Mouse (Mus musculus): Measurements from ENCODE around the gene Arhgef38. TPM values are rescaled to one million over a fixed set of nuclear protein-coding genes. Genes with fewer than 3 reads are reported as not detected.

Gene Arhgef38
- polyA plus RNA-seq, 1 experiment from 2014 or later, result not detected

DNA sequence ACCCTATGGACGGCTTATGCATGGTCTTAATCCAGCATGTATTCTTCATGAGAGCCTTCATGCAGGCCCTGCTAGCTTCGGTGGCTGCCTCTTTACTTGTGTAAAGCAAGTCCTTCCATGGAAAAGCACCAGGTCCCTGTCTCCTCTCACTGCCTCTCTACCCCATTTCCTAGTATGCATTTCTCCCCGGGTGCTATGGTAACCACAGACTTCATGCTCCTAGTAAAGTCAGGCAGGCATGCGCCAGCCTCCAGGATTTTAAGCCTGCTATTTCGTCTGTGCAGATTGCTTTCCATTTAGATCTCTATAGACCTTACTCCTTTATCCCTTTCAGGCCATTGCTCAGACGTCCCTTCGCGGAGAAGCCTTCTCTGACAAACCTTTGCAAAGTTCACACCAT lies 80.1 kb downstream of the Arhgef38 start:
- no peak for DNase-seq (ENCODE audit: low spot score)
- 88% methylated on average over 8 of the region's 8 CpGs for WGBS
- no peaks in the 10 kb centered on the region for H3K27me3 ChIP-seq (ENCODE audit: low read depth, poor library complexity, severe bottlenecking)

DNA sequence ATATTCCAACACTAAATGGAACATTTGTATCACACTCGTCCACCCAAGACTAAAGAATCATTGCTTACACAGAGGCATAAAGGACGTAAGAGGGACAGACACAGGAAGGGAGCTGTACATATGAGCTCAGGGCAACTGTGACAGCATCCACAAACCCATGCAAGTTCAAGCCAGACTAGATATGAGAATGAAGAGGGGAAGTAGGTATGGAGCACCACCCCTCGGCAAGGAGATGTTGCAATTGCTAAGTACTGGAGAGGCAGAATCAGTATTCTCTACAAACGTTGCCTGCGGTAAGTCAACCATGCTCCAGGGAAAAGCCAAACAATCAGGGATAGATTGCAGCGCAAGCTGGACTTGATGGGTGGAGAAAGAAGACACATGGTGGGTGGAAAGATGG lies 81.1 kb downstream of the Arhgef38 start:
- Histone ChIP-seq H3K9me3 (replicated peaks) (no peaks in the 10 kb centered on the region), H3K4me1 (no peaks in the 10 kb centered on the region), H3K4me3 (no peak overlapping the region), H3K36me3 (no peaks in the 10 kb centered on the region), H3K27ac (no peak overlapping the region), H3K27me3 (ENCODE audit: low read depth, poor library complexity, severe bottlenecking) (no peaks in the 10 kb centered on the region)
- DNase-seq (ENCODE audit: low spot score), result no peak
- WGBS, result 88% methylated on average over 6 of the region's 6 CpGs

More for the DNA sequence above, 80.1 kb downstream of the Arhgef38 start:
- Histone ChIP-seq H3K9me3 (replicated peaks) (no peaks in the 10 kb centered on the region), H3K4me1 (no peaks in the 10 kb centered on the region), H3K4me3 (no peak overlapping the region), H3K27ac (no peak overlapping the region), H3K36me3 (no peaks in the 10 kb centered on the region)

DNA sequence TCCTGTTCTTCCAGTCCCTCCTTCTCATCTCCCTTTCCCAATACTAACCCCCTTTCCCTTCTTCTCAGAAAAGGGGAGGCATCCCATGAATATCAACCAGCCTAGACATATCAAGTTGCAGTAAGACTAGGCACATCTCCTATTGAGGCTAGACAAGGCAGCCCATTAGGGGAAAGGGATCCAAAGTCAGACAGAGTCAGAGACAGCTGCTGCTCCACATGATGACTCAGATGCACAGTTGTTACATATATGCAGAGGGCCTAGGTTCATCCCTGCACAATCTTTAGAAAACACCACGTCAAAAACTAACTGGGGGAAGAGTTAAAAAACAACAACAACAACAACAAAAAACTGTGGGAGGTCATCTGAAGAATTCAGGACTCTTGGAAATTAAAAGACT lies 81.9 kb downstream of the Arhgef38 start:
- Histone ChIP-seq H3K4me1 (no peaks in the 10 kb centered on the region), H3K27me3 (ENCODE audit: low read depth, poor library complexity, severe bottlenecking) (no peaks in the 10 kb centered on the region), H3K36me3 (no peaks in the 10 kb centered on the region), H3K9me3 (replicated peaks) (no peaks in the 10 kb centered on the region), H3K27ac (no peak overlapping the region), H3K4me3 (no peak overlapping the region)
- WGBS, result 51% methylated on average over 1 of the region's 1 CpGs
- no peak for DNase-seq (ENCODE audit: low spot score)

DNA sequence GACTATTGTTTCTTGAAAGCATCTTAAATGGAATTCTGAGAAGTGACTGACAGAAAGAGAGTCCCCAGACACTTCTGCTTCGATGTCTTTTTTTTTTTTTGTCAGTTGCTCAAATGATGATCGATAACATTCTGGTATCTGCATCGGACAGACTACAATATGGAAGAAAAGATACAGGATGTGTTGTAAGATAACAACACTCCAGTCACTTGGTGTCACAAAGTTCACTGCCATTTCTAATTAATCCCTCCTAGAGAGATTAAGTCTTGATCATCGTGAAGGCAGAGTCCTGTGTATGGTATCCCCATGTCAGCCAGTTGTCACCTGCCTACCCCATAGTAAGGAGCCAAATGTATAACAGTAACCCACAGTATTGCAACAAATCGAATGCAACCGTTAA lies 83.1 kb downstream of the Arhgef38 start:
- no peak overlapping the region for H3K27ac ChIP-seq
- H3K36me3 ChIP-seq, result no peaks in the 10 kb centered on the region
- no peak overlapping the region for H3K4me3 ChIP-seq
- H3K27me3 ChIP-seq (ENCODE audit: low read depth, poor library complexity, severe bottlenecking), result no peaks in the 10 kb centered on the region
- no peak for DNase-seq (ENCODE audit: low spot score)
- H3K4me1 ChIP-seq, result no peaks in the 10 kb centered on the region
- WGBS, result 90% methylated on average over 6 of the region's 6 CpGs
- no peaks in the 10 kb centered on the region for H3K9me3 ChIP-seq (replicated peaks)

DNA sequence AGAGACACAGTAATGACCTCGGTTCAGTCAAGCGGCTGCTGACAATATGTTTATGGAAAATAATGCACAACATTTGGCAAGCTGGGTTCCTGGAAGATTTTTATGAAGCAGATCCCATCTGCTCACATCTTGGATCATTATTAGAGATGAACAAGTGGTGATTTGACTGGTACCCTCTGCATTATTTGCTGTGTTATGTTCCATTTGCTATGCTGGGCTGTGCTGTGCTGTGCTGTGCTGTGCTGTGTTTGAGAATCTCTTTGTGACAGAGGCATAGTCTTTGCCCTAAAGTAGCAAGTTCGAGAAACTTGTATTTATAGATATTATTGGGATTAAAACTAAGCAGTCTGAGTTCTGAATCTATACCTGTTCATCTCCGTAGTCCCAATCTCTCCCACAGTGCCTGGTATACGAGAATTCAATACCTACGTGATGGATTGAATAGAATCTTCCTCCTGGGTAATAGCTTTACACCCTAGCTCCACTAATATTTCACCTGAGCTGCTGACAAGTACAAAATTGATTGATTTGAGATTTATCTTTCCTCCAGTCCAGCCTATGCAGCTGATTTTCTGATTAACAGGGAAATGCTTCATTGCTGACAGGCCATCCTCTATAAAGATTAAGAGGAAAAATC lies 90.1 kb downstream of the Arhgef38 start:
- no peak overlapping the region for H3K4me3 ChIP-seq
- no peak for DNase-seq (ENCODE audit: low spot score)
- WGBS, result 88% methylated on average over 6 of the region's 6 CpGs
- H3K9me3 ChIP-seq (replicated peaks), result no peaks in the 10 kb centered on the region
- no peaks in the 10 kb centered on the region for H3K4me1 ChIP-seq
- H3K36me3 ChIP-seq, result no peaks in the 10 kb centered on the region
- no peaks in the 10 kb centered on the region for H3K27me3 ChIP-seq (ENCODE audit: low read depth, poor library complexity, severe bottlenecking)
- no peak overlapping the region for H3K27ac ChIP-seq

DNA sequence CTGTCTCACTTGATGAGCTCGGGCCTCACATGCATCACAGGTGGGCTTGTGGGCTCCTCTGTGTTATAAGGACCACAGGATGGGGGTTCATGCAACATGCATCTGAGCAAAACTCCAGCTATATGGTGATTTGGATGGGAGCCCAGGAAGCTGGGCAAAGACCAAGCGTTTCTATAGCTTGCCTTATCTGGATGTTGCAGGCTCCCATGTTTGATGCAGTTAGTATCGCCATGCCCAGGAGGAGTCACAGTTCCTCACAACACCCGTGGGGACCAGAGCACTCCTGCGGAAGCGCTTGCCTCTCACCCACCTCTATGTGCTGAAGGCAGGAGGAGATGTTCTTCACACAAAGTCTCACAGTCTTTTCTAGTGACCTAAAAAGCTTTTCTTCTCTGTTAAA lies 92.9 kb downstream of the Arhgef38 start:
- Histone ChIP-seq H3K9me3 (replicated peaks) (no peaks in the 10 kb centered on the region), H3K4me1 (no peaks in the 10 kb centered on the region), H3K27ac (no peak overlapping the region), H3K27me3 (ENCODE audit: low read depth, poor library complexity, severe bottlenecking) (no peaks in the 10 kb centered on the region), H3K36me3 (no peaks in the 10 kb centered on the region), H3K4me3 (no peak overlapping the region)
- DNase-seq (ENCODE audit: low spot score), result no peak
- WGBS, result 92% methylated on average over 6 of the region's 6 CpGs

DNA sequence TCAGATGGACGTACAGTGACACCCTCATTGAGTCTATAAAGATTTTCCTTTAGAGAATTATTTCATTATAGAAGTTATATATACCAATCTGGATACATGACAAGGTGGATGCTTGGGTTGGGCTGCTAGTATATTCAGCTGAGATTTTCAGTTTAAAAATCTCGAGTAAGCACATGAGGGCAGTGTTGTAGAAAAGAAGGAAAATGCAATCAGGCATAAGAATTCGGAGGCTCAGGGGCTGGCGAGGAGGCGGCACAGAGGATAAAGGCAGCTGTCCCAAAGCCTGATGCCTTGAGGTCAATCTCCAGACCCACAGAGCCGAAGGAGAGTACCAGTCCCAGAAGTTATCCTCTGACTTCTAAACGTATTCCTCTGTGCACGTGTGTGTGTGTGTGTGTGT lies 102.1 kb downstream of the Arhgef38 start:
- H3K27ac ChIP-seq, result no peak overlapping the region
- H3K4me3 ChIP-seq, result no peak overlapping the region
- no peak for DNase-seq (ENCODE audit: low spot score)
- H3K9me3 ChIP-seq (replicated peaks), result no peaks in the 10 kb centered on the region
- no peaks in the 10 kb centered on the region for H3K4me1 ChIP-seq
- no peaks in the 10 kb centered on the region for H3K27me3 ChIP-seq (ENCODE audit: low read depth, poor library complexity, severe bottlenecking)
- H3K36me3 ChIP-seq, result no peaks in the 10 kb centered on the region
- 80% methylated on average over 8 of the region's 8 CpGs for WGBS

DNA sequence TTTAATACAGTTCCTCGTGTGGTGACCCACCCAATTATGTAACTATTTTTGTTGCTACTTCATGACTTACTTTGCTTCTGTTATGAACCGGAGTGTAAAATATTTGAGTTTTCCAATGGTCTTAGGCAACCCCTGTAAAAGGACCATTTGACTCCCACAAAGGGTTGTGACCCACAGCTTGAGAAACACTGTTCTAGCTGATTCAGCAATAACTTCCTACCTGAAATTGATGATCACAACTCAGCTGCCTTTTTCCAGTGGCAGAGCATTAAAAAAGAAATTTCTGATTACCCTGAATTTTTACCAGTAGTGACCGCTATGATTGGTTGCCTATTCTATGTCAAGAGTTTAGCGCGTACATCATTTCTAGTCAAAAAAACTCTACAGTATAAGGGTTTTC lies 103.4 kb downstream of the Arhgef38 start:
- 95% methylated on average over 5 of the region's 5 CpGs for WGBS
- no peaks in the 10 kb centered on the region for H3K9me3 ChIP-seq (replicated peaks)

DNA sequence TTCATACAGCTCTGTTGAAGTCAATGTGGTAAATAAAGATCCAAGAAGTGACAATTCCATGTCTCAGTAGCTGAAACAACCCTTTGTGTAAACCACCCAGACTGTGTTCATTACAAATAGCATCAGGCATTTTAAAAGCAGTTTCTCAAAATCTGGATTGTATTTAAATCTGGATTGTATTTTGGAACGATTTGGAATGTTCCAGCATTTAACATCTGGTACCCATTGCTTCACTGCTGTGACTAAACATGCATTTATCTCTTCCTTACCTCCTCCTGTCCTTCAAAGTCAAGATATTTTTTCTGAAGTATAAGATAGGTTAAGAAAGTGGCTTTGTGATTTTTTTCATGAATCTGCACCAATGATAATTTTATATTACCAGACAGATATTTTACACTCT lies 121.5 kb downstream of the Arhgef38 start:
- H3K27ac ChIP-seq, result no peak overlapping the region
- no peak for DNase-seq (ENCODE audit: low spot score)
- peaks cover 20% of the 10 kb centered on the region for H3K36me3 ChIP-seq
- 36% methylated on average over 1 of the region's 1 CpGs for WGBS
- no peaks in the 10 kb centered on the region for H3K27me3 ChIP-seq (ENCODE audit: low read depth, poor library complexity, severe bottlenecking)
- H3K4me3 ChIP-seq, result no peak overlapping the region
- no peaks in the 10 kb centered on the region for H3K9me3 ChIP-seq (replicated peaks)
- no peaks in the 10 kb centered on the region for H3K4me1 ChIP-seq

More for the DNA sequence above, 103.4 kb downstream of the Arhgef38 start:
- Histone ChIP-seq H3K27me3 (ENCODE audit: low read depth, poor library complexity, severe bottlenecking) (no peaks in the 10 kb centered on the region), H3K4me3 (no peak overlapping the region), H3K27ac (no peak overlapping the region), H3K36me3 (no peaks in the 10 kb centered on the region), H3K4me1 (no peaks in the 10 kb centered on the region)
- DNase-seq (ENCODE audit: low spot score), result no peak

DNA sequence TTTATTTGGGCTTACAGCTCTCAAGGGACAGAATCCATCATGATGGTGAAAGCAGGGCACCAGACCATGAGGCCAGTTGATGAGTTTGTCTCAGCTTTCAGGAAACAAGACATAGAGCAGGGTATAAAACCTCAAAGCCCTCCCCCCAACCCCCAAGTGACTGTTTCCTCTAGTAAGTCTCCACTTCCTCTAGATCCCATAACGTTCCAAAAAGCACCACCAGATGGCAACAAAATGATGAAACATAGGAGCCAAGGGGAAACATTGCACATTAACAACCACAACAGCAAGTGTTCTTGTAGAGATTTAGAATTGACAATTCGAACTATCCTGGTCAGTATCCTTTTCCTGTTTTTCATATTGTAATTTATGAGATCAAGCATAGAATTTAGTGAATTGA lies 123.0 kb downstream of the Arhgef38 start:
- no peak for DNase-seq (ENCODE audit: low spot score)
- WGBS, result 47% methylated on average over 2 of the region's 2 CpGs
- H3K9me3 ChIP-seq (replicated peaks), result no peaks in the 10 kb centered on the region
- peaks cover 35% of the 10 kb centered on the region for H3K36me3 ChIP-seq
- no peak overlapping the region for H3K4me3 ChIP-seq
- H3K27ac ChIP-seq, result no peak overlapping the region
- no peaks in the 10 kb centered on the region for H3K27me3 ChIP-seq (ENCODE audit: low read depth, poor library complexity, severe bottlenecking)
- no peaks in the 10 kb centered on the region for H3K4me1 ChIP-seq

DNA sequence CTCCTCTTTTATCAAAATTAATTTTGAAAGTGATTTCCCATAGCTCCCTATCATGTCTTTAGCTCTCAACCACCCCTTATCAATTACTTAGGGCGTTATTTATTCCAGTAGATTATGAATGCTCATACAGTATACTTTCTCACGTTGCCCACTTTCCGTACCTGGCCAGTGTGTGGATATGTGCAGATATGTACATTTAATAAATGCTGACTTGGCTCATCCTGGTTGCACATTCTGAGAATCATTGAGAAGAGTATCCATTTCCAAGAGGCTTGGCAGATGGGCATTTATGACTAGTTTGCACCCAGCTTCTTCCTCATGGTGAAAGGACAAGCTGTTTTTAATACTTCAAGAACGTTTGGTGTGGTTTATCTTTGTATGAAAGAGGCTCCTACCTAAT lies 124.9 kb downstream of the Arhgef38 start:
- Histone ChIP-seq H3K4me3 (no peak overlapping the region), H3K36me3 (peaks cover 51% of the 10 kb centered on the region), H3K4me1 (no peaks in the 10 kb centered on the region), H3K9me3 (replicated peaks) (no peaks in the 10 kb centered on the region), H3K27ac (no peak overlapping the region), H3K27me3 (ENCODE audit: low read depth, poor library complexity, severe bottlenecking) (no peaks in the 10 kb centered on the region)
- WGBS, result 90% methylated on average over 4 of the region's 4 CpGs
- no peak for DNase-seq (ENCODE audit: low spot score)

DNA sequence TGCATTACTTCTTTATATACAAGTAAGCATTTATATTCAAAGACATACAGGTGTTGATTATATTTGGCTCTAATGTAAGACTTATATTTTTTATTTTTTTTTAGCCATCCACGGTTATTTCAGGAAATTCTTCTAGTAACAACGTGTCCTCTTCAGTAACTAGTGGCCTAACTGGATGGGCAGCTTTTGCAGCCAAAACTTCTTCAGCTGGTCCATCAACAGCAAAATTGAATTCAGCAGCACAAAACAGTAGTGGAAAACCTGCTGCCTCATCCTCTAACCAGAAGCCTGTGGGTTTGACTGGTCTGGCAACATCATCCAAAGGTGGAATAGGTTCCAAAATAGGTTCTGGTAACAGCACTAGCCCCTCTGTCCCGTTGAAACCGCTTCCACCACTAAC lies 126.0 kb downstream of the Arhgef38 start:
- DNase-seq (ENCODE audit: low spot score), result no peak
- H3K4me1 ChIP-seq, result no peaks in the 10 kb centered on the region
- no peak overlapping the region for H3K27ac ChIP-seq
- no peaks in the 10 kb centered on the region for H3K27me3 ChIP-seq (ENCODE audit: low read depth, poor library complexity, severe bottlenecking)
- H3K36me3 ChIP-seq, result peaks cover 61% of the 10 kb centered on the region
- WGBS, result 93% methylated on average over 4 of the region's 4 CpGs
- no peaks in the 10 kb centered on the region for H3K9me3 ChIP-seq (replicated peaks)
- H3K4me3 ChIP-seq, result no peak overlapping the region

DNA sequence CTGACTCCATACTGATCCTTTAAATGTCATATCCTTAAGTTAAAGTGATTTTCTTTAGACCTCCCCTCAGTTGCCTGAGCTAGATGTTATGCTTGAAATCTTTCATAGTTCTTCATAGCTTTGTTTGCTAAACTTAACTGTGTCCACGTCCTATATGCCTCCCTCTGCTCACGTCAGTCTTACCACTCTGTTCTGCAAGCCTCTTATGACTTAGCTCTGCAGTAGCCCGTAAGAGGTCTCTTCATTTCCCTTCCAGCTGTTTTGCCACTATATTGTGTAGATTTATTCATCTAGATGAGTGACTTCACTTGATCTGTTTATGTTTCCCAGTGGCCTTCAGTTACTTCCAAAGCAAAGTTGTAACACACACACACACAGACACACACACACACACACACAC lies 130.3 kb downstream of the Arhgef38 start:
- Histone ChIP-seq H3K36me3 (peaks cover 91% of the 10 kb centered on the region), H3K27ac (no peak overlapping the region), H3K4me1 (no peaks in the 10 kb centered on the region), H3K27me3 (ENCODE audit: low read depth, poor library complexity, severe bottlenecking) (no peaks in the 10 kb centered on the region), H3K4me3 (no peak overlapping the region), H3K9me3 (replicated peaks) (no peaks in the 10 kb centered on the region)
- 93% methylated on average over 3 of the region's 3 CpGs for WGBS
- no peak for DNase-seq (ENCODE audit: low spot score)

DNA sequence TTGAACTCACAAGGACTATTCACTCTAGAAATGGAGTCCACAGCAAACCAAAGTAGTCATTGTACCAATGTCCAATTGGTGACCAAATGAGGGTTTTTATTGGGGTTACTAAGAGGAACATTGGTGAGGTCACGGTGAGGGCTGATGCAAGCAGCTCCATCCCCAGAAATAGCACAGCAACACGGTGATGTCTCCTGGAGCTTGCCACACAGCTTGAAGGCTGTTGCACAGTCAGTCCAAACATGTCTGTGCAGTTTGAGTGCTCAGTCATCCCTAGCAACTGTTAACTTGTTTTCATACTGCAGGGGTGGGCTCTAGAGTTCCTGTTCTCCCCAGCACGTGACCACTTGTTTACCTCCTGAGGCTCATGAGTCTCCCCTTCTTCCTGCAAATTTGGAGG lies 131.0 kb downstream of the Arhgef38 start:
- no peak for DNase-seq (ENCODE audit: low spot score)

More for the DNA sequence above, 131.0 kb downstream of the Arhgef38 start:
- Histone ChIP-seq H3K36me3 (peaks cover 91% of the 10 kb centered on the region), H3K9me3 (replicated peaks) (no peaks in the 10 kb centered on the region), H3K4me3 (no peak overlapping the region), H3K27me3 (ENCODE audit: low read depth, poor library complexity, severe bottlenecking) (no peaks in the 10 kb centered on the region), H3K27ac (no peak overlapping the region), H3K4me1 (no peaks in the 10 kb centered on the region)
- WGBS, result 94% methylated on average over 3 of the region's 3 CpGs

All from limb, embryonic 10.5 days (tissue).